Mouse (Mus musculus): ENCODE measurements at regions not wholly inside any gene's neighbourhood (a gene's known extent, or its start where the extent isn't known, plus 50 kb on each side); places are given as distances from the start of the nearest gene placed in this dataset.

DNA sequence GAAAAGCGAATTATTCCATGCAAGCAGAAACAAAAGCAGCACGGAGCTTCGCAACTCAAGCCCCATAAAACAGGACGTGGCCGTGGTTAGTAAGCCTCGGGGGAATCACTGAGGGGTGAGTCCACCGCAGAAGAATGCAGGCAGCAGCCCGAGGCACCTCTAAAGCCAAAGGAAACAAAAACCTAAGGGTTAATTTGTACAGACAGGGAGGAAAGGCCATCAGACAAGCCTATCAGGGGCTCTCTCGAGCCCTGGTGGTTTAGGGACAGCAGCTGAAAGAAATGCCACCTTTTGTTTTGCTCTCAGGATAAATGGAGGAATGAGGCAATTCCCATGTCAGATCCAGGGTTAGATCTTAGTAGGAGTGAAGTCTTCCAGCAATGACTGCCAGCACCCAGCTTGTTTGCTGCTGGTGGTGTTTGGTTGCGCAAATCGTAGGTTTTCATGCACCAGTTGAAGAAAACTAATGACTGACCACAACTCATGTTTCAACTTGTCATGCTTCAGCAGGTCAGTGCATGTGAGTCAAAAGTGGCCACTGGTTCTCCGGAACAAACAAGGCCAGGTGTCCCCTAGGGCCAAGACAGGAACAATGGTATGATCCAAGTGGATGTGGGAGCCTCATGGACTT is 173.9 kb upstream of the Dapk1 start:
- DNase-seq (ENCODE audit: low read depth): no peak

DNA sequence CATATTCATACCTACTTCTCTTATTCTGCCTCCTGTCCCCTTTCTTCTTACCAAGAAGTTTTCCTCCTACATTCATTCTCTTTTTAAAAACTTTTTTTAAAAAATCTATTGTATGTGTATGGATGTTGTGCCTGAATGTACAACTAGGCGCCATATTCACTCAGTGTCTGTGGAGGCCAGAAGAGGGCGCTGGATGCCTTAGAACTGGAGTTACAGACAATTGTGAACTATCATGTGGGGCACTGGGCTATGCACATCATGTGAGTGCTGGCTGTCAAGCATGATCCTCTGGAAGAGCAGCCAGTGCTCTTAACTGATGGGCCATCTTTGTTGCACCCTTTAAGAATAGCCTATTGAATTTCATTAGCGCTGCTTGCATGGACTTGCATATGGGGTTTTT is 172.6 kb upstream of the Dapk1 start:
- no peak for DNase-seq (ENCODE audit: low read depth)

DNA sequence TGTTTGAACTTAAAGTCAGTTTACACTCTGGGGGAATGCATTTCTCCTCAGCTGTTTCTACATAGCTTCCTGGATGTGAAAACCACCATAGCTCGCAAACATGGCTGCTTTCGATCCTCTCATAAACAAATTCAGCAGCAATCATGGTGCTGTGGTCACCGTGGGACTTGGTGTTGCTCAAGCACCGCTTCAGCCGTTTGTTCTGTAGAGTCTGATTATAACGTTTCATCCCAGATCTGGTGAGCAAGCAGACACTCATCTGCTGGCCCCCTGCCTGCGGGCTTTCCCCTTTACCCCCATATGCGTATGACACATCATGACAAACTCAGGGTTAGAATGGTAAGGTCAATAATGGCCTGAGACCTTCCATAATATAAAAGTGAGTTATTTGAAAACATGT is 170.3 kb upstream of the Dapk1 start:
- no peak for DNase-seq (ENCODE audit: low read depth)

DNA sequence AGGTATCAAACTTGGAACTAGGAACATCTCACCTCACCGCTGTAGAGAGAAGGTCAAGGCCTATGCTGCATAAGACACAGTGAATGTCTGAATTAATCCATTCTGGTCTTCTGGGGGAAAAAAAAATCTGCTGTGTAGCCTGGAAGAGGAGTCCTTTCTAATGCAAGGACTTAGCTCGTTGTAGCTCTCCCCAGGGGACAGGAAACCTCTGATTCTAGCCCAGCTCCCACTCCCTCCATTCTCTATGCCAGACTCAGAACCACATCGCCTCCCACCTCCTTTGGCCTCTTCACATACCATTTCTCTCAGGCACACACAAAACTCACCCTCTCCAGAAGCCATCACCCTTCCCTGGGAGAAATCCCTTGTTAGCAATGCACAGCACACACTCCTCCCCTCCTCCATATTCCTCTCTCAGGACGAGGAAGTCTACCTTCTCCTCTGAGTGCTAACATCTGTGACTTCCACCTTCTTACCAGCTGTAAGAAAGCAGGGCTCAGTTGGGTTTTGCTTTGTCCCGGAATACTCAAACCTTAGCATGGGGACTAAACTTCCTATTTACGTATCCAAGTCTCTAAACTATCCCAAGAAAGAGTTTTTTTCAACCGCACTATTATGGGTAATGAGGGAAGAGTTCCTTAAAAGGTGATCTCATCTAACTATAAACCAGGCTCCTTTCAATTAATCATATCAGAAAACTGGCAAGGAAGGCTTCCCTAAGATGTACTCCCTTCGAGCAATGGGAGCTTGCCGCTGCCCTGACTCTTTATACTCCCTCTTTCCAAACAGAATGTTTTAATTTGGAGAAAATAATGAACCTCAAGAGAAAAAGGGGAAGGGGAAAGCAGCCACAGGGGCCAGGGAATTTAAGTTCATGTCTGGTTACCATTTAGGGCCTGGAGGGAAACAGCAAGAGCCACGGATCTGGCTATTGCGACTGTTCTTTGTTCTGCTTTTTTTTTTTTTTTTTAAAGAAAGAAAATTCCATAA is 167.2 kb upstream of the Dapk1 start:
- DNase-seq (ENCODE audit: low read depth): no peak

DNA sequence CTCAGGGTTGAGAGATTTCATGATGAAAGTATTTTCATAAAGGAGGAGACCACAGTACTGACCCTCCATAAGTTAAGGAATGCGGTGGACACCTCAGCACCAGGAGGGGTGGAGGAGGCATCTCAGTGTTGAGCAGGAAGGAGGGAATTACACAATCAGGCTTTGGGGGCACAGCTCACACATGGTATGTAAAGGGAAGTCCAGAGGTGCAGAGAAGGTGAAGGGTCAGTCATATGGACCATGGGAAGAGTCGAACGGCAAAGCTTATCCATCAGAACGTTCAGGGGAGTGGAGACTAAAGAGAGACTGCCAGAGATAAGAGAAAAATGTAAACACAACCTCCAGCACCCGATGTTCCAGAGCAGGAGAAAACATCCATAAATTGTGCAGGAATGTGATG is 166.4 kb upstream of the Dapk1 start:
- no peak for DNase-seq (ENCODE audit: low read depth)

DNA sequence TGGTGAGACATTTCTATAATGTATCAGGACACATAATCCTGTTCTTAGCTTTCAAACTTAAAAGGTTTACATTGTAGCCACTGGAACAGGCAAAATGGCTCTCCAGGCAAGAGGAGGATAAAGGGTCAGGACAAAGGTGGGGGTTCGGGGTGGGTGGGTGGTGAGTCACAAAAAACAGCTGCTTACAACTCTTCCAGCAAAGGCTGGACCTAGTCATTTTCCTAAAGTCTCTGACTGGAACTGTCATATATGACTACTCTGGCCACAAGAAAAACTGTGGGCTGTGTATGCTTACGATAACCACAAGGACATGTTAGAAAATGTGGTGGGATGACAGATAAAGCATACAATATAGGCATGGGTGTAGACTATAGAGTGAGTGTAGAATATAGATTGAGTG is 163.6 kb upstream of the Dapk1 start:
- DNase-seq (ENCODE audit: low read depth): no peak

DNA sequence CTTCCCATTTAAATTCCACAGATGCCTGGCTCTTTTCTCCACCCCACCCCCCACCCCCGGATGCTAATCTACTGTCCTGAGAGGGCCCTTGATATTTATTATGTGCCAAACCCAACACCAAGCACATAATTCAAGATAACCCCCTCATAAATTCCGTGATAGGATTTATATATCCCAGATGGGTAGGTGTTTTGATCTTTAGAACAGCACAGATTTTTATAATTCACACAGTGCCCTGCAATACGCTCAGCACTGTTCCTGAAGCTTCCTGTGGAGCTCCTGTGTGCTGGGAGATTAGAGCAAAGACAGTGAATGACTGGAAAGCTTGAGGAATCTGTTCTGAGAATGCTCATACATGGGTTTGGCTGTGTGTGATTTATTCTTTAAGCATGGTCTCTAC is 161.2 kb upstream of the Dapk1 start:
- DNase-seq (ENCODE audit: low read depth): no peak

DNA sequence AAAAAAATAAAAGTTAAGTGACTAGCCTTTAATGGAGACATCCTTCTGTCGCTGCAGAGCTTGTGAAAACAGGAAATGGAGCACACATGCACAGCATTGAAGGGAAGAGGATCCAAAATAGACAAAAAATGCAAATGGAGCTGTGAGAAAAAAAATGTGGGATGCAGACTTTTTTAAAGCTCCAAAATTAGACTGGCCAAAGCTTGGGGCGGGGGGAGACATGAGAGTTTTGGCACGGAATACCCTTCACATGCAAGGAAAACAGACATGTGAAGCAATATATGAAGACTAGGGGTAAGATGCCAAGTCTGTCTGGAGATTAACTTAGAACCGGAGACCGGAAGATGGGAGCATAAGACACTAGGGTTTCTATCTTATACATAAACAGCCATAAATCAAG is 156.6 kb upstream of the Dapk1 start:
- no peak for DNase-seq (ENCODE audit: low read depth)

DNA sequence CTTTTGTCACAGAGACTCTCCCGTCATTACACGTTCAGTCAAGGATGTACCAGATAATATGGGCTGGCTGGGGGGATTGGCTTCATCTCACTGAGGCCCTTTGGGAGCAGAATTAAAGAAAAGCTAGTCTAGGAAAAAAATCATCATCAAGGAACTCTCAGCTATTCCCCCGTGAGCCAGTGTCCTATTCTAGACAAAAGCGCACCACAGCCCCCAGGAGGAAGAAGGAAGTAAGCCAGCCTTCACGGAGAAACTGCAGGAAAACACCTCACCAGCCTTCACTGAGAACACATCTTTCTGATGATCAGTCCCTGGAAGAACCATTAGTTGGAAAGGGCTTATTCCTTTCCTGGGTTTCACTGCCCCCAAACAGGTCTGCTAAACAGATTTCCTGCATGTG is 154.8 kb upstream of the Dapk1 start:
- no peak for DNase-seq (ENCODE audit: low read depth)

DNA sequence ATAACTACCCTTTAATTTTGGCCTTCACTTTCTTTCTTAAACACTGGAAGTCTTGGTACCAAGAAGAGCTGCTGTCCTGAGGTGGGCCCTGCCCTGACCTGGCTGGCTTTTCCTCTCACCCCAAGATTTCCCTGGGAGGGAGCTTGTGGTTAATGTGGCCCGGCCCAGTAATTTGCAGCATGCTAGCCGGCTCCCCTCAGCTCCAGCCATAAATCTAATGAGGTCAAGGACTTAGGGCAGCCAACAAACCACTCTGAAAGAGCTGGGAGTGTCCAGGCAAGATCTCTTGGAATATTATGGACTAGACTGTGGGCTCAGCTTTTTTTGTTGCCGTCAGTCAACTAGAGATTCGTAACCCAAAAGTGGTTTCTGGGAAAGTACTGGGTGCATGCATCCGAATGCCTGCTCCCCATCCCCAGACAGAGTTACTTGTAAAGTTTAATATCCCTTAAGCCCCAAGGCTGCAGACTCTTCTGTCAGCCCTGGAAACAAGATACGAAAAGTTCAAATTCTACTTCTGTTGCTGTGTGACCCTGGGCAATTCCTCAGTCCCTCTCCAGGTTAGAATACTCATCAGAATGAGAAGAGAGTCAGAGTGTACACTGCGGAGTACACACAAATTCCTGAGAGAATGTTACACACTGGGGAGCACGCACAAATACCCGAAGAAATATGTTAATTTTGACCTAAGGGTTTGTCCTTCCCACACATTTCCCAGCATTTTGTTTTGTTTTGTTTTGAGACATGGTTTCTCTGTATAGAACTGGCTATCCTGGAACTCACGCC is 150.8 kb upstream of the Dapk1 start:
- no peak for DNase-seq (ENCODE audit: low read depth)

DNA sequence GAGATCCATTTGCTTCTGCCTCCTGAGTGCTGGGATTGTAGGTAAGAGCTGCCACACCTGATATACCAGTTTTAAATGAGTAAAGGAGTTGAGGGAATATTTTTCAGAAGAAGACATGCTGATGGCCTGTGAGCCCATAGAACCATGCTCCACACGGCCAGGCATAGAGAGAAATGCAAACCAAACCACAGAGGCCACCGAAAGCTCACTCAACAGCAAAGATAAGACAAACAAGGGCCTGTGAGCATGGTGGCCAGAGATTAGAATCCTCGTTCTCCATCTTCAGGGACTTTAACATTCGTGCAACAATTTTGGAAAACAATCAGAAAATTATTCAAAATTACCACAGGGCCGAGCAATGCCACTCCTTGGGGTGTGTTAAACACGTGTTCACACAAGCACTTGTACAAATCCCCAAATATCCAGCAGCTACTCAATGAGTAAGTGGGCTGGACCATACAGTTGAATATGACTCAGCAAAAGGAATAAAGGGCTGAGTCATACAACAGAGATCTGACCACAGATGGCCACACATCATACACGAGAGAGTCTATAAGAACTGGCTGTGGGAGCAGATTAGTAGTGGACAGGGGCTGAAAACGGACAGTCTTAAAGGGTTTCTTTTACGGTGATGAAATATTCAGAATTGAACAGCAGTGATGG is 147.8 kb upstream of the Dapk1 start:
- DNase-seq (ENCODE audit: low read depth): no peak

DNA sequence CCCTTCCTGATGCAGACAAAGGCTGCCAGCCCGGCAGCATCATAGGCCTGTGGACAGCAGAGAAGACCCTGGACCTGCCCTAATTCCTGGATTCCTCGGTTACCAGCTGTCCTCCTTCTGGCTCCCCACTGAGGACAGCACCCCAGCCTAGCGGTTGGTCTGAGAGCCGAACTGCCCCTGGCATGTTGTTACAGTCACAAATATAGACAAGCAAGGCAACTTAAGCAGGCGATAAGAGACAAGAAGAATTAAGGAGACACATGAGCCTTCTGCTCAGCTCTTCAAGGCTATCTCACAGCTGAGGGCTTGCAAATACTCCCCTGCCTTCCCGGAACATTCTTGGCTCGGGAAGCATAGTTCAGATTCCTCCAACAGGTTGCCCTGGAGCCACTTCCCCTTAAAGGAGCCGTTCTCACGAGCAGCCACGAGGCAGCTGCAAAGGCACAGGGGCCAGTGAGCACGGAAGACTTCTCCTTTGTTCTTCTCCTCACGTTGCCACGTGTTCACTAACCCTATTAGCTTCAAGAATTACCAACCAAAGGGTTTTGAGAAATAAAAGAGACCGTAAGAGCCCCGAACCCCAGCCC is 146.6 kb upstream of the Dapk1 start:
- no peak for DNase-seq (ENCODE audit: low read depth)

DNA sequence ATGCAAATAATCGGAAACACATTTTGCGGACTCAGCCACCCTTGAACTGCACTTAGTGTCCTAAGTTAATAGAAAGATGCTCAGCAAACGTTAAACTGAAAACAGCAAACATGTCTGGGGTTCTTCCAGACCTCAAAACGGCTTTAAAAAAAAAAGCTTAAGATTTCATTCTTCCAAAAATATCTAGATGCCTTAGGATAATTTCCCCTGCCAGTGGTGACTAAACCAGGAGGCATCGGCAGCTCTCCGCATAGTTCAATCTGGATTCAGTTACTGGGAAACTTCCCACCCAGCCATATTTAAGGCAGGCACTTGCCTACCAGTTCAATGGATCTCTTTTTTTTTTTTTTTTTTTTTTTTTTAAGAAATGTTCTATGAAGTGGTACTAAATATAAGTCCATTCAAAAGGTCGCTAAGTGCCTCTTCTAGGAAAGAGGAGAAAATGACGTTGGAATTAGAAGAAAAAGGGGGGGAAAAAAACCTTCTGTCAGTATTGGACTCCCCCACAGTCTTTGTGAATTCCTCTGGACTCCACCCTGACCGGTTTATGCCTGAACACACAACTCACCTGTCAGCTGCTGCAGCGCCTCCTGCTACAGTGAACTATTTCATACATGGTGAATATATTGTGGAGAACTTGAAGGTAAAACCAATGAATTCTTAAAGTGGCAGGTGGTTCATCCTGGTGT is 145.7 kb upstream of the Dapk1 start:
- no peak for DNase-seq (ENCODE audit: low read depth)

DNA sequence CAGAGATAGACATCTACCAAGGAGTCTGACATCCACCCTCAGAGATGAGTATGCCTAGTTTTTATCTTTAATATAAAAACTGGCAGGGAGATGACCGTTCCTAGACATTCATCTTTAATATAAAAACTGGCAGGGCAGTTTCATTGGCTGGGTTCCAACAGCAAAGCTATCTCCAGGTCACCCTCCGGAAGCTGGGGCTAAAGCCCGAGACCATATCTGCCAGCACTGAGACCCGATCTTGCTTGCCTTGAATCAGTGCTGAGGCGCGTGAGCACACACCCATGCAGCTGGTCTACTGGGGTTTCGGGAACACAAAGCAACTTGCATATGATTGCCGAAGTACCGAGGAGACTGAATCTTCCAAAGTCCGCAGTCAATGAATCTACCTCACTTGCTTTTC is 144.5 kb upstream of the Dapk1 start:
- DNase-seq (ENCODE audit: low read depth): no peak

DNA sequence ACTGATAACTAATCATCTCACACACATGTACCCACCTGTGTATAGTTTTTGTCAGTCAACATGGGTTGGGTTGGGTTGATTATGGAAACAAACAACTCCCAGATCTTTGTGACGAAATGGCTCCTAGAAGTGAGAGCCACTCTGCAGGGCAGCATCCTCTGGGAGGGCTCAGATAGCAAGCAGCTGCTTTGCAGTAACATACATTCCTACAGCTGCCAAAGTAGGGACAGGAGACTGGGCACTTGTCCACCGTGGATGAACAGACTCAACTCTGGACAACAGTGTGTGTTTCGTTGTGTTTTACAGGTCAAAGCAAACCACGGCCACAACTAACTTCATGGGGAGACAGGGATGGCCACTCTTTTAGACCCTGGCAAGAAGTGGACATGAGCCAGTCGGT is 142.7 kb upstream of the Dapk1 start:
- no peak for DNase-seq (ENCODE audit: low read depth)

DNA sequence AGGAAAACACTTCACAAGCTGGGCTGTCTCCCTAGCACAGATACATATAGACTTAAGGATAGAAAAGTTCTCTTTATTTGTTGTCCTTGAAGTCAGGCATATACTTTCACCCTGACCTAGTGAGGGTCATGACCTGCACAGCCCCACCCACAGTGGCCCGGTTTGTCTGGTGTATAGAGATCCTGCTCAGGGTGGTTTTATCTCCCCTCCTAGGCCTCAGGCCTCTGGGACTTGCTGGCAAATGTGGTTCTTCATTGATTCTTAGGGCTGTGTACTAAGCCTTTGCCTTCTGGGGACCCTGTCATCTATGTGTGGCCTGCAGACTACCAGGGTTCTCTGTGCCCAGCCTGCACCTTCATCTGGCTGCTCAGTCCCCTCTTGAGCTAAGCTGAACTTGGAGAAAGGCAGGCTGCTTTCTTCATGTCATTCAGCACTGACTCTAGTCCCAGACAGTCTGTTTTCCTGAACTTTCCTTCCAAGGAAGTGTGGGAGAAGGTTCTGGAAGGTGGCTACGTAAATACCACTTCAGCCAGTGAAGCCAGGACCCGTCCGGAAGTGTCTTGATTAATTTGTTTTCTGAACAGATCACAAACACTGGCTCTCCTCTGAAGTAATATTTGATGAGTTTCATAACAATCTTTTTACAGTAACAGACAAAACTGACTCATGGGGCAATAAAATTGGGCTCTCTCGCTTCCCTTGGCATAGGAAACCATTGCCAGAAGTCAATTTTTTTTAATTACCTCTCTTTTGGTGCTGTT is 135.0 kb upstream of the Dapk1 start:
- no peak for DNase-seq (ENCODE audit: low read depth)

DNA sequence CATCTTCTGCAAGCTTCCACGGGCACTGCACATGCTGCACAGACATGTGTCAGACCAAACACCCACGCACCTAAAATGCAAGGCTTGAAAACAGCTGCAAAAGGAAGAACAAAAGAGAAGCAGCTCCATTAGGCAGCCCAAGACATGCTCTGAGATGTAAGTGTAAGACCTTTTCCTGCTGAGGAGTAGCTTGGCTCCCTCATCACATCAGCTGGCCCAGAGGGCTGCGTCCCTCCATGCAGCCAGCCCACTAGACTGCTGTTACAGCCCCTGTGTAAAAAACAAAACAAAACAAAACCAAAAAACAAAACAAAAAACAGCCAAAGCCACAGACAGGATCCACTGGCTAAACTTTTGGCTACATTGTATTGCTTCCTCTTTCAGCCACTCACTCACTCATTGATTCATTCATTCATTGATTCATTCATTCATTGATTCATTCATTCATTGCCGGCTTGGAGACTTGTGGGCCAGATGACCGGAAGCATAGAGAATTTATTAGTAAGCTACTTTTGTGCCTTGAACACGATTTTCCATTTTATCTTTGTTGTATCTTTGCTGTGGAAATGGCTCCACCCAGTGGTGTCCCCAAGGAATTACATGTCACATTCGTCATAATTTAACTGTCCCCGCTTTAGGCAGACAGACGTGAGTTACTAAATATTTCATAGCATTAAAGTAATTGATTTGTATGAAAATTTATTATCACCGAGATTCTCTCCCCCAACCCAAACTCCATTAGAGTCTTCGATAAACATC is 133.7 kb upstream of the Dapk1 start:
- DNase-seq (ENCODE audit: low read depth): peak; percentile 30

DNA sequence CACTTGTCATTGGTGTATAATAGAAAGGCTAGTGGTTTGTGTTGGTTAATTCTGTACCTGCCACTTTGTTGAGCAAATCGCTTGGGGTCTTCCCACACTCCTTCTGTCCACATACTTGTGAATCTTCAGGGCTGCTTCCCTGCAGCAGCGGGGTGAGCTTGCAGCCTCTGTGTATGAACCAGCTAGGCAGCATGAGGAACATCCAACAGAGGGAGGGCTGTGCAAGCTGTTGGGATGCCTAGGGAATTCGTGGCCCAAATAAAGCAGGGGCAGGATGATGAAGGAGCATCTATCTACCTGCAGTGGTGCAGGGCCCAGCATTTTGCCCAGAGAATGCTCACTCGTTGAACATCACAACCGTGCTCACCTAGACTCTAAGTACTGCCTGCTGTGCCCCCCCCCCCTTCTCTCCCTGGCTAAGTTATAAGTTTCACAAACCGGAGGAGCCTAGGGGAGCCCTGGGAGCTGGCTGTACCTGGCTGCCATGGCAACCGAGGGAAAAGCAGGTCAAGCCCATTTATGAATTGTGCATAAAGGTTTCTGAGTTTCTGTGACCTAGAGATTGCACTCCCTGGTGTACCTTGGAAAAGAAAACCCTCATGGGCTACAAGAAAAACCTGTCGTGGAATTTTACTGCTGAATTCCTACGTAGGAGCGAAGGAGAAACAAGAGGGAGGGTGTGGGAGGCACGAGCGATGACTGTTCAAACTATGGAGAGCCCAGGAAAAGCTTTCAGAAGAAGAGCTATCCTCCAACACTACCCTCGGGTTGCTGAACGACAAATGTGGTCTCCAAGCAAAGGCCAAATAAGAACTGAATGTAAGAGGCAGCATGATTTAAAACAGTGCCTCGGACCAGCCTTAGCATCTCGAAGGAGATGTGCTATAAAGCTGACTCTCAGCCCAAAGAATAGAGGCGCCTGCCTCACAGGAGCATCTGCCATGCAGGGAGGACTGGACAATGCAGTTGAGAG is 131.0 kb upstream of the Dapk1 start:
- no peak for DNase-seq (ENCODE audit: low read depth)

DNA sequence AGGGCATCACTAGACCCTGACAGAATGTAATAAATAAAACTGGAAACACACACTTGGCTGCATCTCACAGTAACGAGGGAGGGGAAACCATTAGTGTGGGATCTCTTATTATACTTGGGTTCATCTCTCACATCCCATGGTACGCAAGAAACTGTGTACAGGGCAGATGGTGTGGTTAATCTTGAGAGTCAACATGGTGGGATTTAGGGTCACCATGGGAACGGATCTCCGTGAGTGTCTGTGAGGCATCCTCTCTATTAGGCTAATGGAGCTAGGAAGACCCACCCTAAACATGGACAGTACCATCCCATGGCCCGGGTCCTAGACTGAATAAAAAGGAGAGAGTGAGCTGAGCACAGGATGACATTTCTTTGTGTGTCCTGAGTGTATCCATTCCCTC is 130.1 kb upstream of the Dapk1 start:
- no peak for DNase-seq (ENCODE audit: low read depth)
